Mouse (Mus musculus) cortical plate, adult 2 months (tissue): Measurements from ENCODE around the gene Mapk8.

ENCODE experiments used
- CTCF ChIP-seq: fragments of 200-500 bp; IDR thresholded peaks from 2 replicates; pipeline ENCODE4 v1.5.1; 2011; ENCODE audit warnings: mild to moderate bottlenecking, control low read depth, low read length; ENCODE audit not compliant: insufficient read depth; ENCODE audit errors: extremely low read depth
- POLR2A ChIP-seq: fragments of 200-500 bp; IDR thresholded peaks from 2 replicates; pipeline ENCODE4 v1.6.1; 2011; ENCODE audit warnings: mild to moderate bottlenecking, low read length, control low read depth; ENCODE audit not compliant: insufficient read depth; ENCODE audit errors: extremely low read depth

DNA sequence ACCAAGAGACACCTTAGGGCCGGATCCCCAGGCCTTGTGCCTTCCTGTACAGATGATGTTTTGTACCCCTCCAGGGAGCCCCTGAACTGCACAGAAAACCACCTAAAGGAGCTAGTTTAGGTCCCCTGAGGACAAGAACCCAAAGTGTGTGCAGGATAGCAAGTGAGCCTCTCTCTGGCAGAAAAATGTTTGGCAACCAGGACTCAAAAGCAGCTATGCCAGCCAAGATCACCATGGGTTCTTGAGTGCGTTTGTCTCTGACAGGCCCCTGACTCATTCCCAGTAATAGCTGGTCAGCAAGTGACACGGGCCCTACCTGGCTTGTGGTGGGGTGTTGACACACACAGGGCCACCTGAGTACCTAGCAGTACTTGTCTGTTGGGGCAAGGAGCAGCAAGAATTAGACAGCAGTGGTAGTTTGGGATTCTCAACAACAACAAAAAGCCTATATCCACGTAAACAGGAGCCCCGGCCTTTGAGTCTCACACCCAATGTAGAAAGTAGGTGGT is 117.6 kb downstream of the Mapk8 start:
- TF ChIP-seq CTCF: no peak
- TF ChIP-seq POLR2A: no peak
